Mouse (Mus musculus): Measurements from ENCODE around the gene Snd1. TPM values are rescaled to one million over a fixed set of nuclear protein-coding genes. Genes with fewer than 3 reads are reported as not detected.

The Snd1 gene
- 172 and 179 TPM in 2 replicates for polyA plus RNA-seq (2012; rRNA removed)

DNA sequence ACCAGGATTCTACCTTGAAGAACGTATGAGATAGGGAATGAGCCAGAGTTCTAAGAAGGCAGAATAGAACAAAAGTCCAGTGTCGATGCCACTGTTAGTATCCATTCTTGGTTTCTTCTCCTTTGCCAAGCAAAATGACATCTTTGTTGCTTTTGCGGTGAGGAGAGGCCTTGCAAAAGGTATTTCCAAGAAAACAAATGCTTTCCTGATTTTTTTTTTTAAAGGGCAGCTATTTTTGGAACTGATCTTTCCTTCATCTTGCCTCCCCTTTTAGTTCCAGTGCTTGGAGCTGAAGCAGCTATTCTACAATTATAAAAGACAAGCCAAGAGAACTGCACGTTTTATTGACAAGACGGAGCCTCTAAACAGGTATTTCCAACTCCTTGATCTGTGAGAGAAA is at the start of gene Snd1:
Gene Snd1 (plus strand): TSS at position 301 of the 400 bp plus-strand sequence.

DNA sequence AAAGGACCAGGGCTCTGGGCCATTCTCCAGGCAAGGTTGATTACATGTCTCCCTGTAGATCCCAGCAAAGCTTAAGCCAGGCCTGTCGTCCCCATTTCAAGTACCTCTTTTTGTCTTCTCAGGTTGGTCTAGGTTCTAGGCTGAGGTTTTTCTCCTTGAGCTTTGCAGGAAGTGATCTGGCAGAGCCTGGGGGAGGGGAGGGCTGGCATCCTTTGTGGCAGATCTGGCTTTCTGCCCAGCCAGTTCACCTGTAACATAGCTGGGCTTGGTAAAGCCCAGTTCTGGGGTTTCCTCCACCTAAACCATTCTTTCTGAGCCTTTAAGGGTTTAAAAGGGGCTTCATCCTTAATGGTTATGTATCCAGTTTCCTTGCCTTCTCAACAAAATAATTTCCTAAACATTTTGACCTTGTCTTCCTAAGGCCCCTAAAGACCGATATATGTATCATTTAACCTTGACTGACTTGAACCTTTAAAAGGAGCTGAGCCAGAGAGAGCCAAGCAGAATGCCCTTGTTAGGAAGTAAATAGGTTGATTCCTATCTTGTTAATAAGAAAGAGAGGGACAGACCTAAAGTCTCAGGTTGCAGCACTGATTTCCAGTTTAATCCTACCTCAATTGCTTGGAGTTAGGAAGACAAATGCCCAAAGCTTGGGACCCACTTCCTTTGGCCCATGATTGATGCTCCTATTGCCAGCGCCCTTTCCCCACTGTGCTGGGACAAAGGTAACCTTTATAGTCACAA is 47.7 kb upstream of the Snd1 start, which contains the start of gene Fscn3:
Gene Fscn3 (plus strand): TSS at position 694 of the 744 bp plus-strand sequence.

DNA sequence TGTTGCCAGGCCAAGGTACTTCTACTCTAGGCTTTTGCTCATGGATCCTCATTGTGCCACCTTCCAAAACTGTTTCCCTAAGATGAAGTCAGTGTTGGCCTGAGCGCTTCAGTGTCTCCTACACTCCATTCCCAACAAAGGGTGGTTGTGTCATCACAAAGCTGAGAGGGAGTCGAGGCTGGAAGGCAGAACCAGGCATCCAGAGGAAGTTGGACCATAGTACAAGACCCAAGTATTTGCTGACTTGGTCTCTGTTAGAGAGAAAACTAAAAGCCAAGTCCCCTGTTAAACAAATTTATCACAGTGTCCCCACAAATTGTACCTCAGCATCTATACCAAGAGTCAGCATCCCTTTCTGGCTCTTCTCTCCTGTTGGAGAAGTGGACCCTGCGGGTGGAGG is 46.6 kb upstream of the Snd1 start, which contains the start of gene Gcc1:
Gene Gcc1 (minus strand): TSS at position 101 of the 400 bp plus-strand sequence.

DNA sequence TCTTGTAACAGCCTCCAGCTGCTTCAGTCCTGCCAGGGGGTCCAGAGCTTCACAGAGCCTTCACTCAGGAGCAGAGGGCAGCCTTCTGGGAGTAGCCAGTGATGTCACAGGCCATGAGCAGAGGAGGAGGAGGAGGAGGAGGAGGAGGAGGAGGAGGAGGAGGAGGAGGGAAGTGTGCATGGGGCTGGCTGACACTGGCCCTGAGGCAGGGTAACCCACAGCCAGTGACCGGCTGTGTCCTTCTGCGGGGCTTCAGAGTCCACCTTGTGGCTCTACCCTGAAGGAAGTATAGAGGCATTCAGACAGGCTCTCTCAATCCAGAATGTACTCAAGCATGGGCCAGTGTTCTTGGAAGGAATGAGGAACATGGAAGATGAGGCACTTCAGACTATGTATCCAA is 25.7 kb upstream of the Snd1 start, which contains the start of gene Pax4:
Gene Pax4 (minus strand): TSS at position 101 of the 400 bp plus-strand sequence.

DNA sequence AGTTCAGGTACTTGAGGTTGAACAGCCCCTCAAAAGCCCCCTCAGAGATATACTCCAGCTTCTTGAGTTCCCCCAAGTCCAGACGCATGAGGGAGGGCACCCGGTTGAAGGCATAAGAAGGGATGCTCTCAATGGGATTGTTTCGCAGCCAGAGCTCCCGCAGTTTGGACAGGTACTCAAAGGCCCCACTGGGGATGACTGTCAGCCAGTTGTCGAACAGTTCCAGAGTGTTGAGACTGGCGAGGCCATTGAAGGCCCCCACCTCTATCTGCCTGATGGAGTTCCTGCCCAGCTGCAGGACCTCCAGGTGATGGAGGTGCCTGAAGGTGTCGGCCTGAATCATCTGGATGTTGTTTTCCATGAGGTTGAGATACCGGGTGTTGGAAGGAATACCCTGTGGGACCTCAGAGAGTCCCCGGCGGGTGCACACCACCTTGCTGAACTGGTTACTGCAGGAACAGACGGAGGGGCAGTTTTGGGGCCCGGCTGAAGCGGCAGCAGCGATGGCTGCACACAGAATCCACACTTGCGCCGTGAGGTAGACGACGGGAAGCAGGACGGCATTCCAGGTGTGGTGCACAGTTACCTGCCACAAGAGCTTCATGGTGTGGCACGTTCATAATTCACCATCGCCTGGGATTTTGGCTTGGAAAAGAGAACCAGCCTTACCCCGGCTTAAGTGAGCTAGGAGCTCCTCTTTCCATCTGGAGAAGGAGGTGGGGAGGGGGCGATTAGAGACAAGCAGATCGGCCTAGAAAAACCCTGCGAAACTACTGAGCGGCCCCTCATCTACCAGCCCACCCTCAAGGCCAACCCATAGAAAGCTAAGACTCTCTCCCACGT is 356.3 kb downstream of the Snd1 start, which contains the start of gene Lrrc4:
Gene Lrrc4 (minus strand): TSS at position 737 of the 843 bp plus-strand sequence.

Other genes with a start within 250 kb of the Snd1 start
- gene Zfp800, start 77.1 kb upstream of the Snd1 start, polyA plus RNA-seq (2012; rRNA removed): 5.2 and 8.8 TPM in 2 replicates
- gene Arf5, start 51.6 kb upstream of the Snd1 start, polyA plus RNA-seq (2012; rRNA removed): 995 and 1,019 TPM in 2 replicates
- 0.07 and 0.18 TPM in 2 replicates for gene Fscn3, start 47.4 kb upstream of the Snd1 start, polyA plus RNA-seq (2012; rRNA removed)
- 8.9 and 10.1 TPM in 2 replicates for gene Gcc1, start 46.7 kb upstream of the Snd1 start, polyA plus RNA-seq (2012; rRNA removed)
- gene Pax4, start 25.8 kb upstream of the Snd1 start, polyA plus RNA-seq (2012; rRNA removed): not detected in 2 replicates

Measured in ovary, adult 2 months (tissue).